Comparison of ENCODE assay signal across 9 mouse cellular contexts in genomic region chr16:94580844-94581405, GRCm38 (mm10). TPM values are rescaled to one million over a fixed set of nuclear protein-coding genes. Genes with fewer than 3 reads are reported as not detected.
DNase-seq lines count a peak whose midpoint lies in the region; ATAC-seq lines count a peak whose summit lies in the region.
"Had no signal": no experiment of that assay in that cellular context is flagged by ENCODE, and none has a peak within 500 bp of the region (broad histone marks: within the 10 kb centered on the region; RNA-seq: fewer than 3 reads in every experiment).

No protein-coding gene starts in this region.

- H3K27me3 ChIP-seq in midbrain, embryonic 14.5 days (ENCODE audit: control insufficient read depth, insufficient read depth, low read length) = no peaks in the 10 kb centered on the region
- H3K27me3 ChIP-seq in midbrain, embryonic 10.5 days (ENCODE audit: low read depth, poor library complexity, severe bottlenecking) = no peaks in the 10 kb centered on the region
- no peaks in the 10 kb centered on the region for H3K27me3 ChIP-seq in heart, embryonic 15.5 days

- H3K27ac ChIP-seq in midbrain, embryonic 14.5 days (replicated peaks; ENCODE audit: low read depth, low read length) = no peak overlapping the region
- H3K27ac ChIP-seq in midbrain, embryonic 10.5 days (replicated peaks) = no peak overlapping the region
- H3K27ac ChIP-seq in heart, embryonic 15.5 days = peak overlapping the region; percentile 54

- no peak for ATAC-seq in midbrain, embryonic 14.5 days (ENCODE audit: low FRiP score, low TSS enrichment)
- ATAC-seq in heart, embryonic 15.5 days (replicated peaks; ENCODE audit: insufficient number of reproducible peaks, insufficient read depth, low FRiP score, low read depth) = peak; percentile 49; the same call in 1 of the 2 replicates

- H3K4me2 ChIP-seq in midbrain, embryonic 14.5 days (ENCODE audit: low read length) = no peak overlapping the region
- peak overlapping the region; percentile 19; the same call in 1 of the 2 replicates for H3K4me2 ChIP-seq in heart, embryonic 15.5 days

- 29% methylated on average over 7 of the region's 7 CpGs for WGBS in midbrain, embryonic 14.5 days
- WGBS in midbrain, embryonic 10.5 days = 44% methylated on average over 7 of the region's 7 CpGs
- 11% methylated on average over 7 of the region's 7 CpGs for WGBS in heart, embryonic 15.5 days

- no peaks in the 10 kb centered on the region for H3K36me3 ChIP-seq in midbrain, embryonic 14.5 days (ENCODE audit: control insufficient read depth, insufficient read depth, low read length)
- H3K36me3 ChIP-seq in midbrain, embryonic 10.5 days = peaks cover 9% of the 10 kb centered on the region; the same call in 1 of the 2 replicates
- no peaks in the 10 kb centered on the region for H3K36me3 ChIP-seq in heart, embryonic 15.5 days

- peaks cover 18% of the 10 kb centered on the region; the same call in 1 of the 2 replicates for H3K4me1 ChIP-seq in midbrain, embryonic 14.5 days (ENCODE audit: control insufficient read depth, insufficient read depth, low read length)
- peaks cover 34% of the 10 kb centered on the region for H3K4me1 ChIP-seq in midbrain, embryonic 10.5 days
- H3K4me1 ChIP-seq in heart, embryonic 15.5 days (replicated peaks) = peaks cover 77% of the 10 kb centered on the region

- H3K9ac ChIP-seq in midbrain, embryonic 14.5 days (replicated peaks; ENCODE audit: low read length) = no peak overlapping the region
- H3K9ac ChIP-seq in heart, embryonic 15.5 days = no peak overlapping the region

- H3K9me3 ChIP-seq in midbrain, embryonic 14.5 days (ENCODE audit: control insufficient read depth, low read length) = no peaks in the 10 kb centered on the region
- no peaks in the 10 kb centered on the region for H3K9me3 ChIP-seq in midbrain, embryonic 10.5 days (replicated peaks)
- no peaks in the 10 kb centered on the region for H3K9me3 ChIP-seq in heart, embryonic 15.5 days (replicated peaks)

- no peak overlapping the region for H3K4me3 ChIP-seq in midbrain, embryonic 14.5 days (replicated peaks; ENCODE audit: low read depth, low read length)
- no peak overlapping the region for H3K4me3 ChIP-seq in midbrain, embryonic 10.5 days
- no peak overlapping the region for H3K4me3 ChIP-seq in heart, embryonic 15.5 days

- DNase-seq in gastrocnemius, adult 18-20 months (ENCODE audit: low spot score) = peak; percentile 25
- DNase-seq in gastrocnemius, postnatal 10 days = no peak
- DNase-seq in midbrain, embryonic 14.5 days = peak; percentile 13
- no peak for DNase-seq in midbrain, embryonic 10.5 days (ENCODE audit: low spot score)
- peak; percentile 27 for DNase-seq in lung, postnatal 14 days
- DNase-seq in B cell, adult 2 months = no peak
- no peak for DNase-seq in cerebellum, postnatal 25 days
- DNase-seq: adrenal gland, adult 8-10 months had no signal

RNA-seq across cellular contexts. Expression of gene Dyrk1a, which starts 11.1 kb away (rescaled TPM):
- total RNA-seq in gastrocnemius, adult 18-20 months (2021) = 100 to 1,000 TPM in 1 of 2 experiments, 10 to 100 TPM in 1; 96.7 to 105 TPM
- total RNA-seq in gastrocnemius, postnatal 10 days (2021) = 10 to 100 TPM; 83.9 to 93.5 TPM
- 16.8 and 20.8 TPM in 2 replicates for polyA plus RNA-seq in midbrain, embryonic 14.5 days (2014; fragmentation: Nextera tagmentation; extraction: Ambion mirVana)
- 9.6 and 10.1 TPM in 2 replicates for polyA plus RNA-seq in midbrain, embryonic 10.5 days (2016; fragmentation: Nextera tagmentation; extraction: Ambion mirVana)
- polyA plus RNA-seq in heart, embryonic 15.5 days (2015; fragmentation: Nextera tagmentation; extraction: Ambion mirVana) = 7.1 and 7.3 TPM in 2 replicates

RNA-seq across cellular contexts. Expression of gene Vps26c, which starts 54.3 kb away (rescaled TPM):
- 10 to 100 TPM in 1 of 2 experiments, 1 to 10 TPM in 1; 8.9 to 10.6 TPM for total RNA-seq in gastrocnemius, adult 18-20 months (2021)
- 10 to 100 TPM; 21.0 to 25.2 TPM for total RNA-seq in gastrocnemius, postnatal 10 days (2021)
- polyA plus RNA-seq in midbrain, embryonic 14.5 days (2014; fragmentation: Nextera tagmentation; extraction: Ambion mirVana) = 73.7 and 76.3 TPM in 2 replicates
- polyA plus RNA-seq in midbrain, embryonic 10.5 days (2016; fragmentation: Nextera tagmentation; extraction: Ambion mirVana) = 63.4 and 64.3 TPM in 2 replicates
- 41.0 and 49.6 TPM in 2 replicates for polyA plus RNA-seq in heart, embryonic 15.5 days (2015; fragmentation: Nextera tagmentation; extraction: Ambion mirVana)

Comparison
In these comparisons a context has a peak if more than half of its experiments do, and no peak if none do; other contexts are left out.
1. DNase-seq: peak in gastrocnemius, adult 18-20 months (single experiment), midbrain, embryonic 14.5 days (single experiment) and lung, postnatal 14 days (single experiment); none in gastrocnemius, postnatal 10 days (single experiment), midbrain, embryonic 10.5 days (single experiment), B cell, adult 2 months (0 of 2) and cerebellum, postnatal 25 days (0 of 2).